Mouse (Mus musculus): Measurements from ENCODE around the gene Hist1h3g.

Gene Hist1h3g

DNA sequence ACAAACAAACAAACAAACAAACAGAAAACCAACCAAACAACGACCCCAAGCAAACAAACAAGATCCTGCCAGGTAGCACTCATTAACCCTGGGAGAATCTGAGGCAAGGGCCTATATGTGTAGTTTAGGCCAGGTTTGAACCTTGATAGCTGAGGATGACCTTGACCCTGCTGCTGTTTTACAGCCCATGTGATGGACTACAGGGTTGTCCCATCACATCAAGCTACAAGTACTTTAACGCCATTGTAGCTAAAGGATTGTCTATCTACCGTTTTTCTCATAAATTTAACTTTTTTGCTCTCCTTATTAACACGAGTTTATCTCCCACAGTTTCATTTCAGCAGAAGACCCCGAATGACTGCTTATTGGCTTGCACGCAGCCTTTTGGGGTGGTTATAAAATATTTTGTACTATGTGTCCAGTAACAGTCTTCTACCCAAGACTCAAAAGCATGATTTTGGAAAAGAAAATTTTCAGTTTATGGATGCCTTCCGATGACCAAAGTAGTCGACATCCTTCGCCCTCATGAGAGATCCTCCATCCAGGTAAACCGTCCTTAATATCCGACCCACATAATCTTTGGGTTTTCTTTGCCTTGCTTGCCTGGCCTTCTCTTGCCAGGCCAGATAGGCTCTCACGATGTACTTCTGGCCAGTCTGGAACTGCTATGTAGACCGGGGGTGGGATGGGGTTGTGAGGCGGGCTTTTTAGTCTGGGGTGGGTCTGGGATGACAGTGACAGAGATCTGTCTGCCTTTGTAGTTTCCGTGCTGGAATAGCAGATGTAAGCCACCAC, 19.2 kb upstream of the Hist1h3g start:
- DNase-seq (ENCODE audit: low spot score), result no peak

DNA sequence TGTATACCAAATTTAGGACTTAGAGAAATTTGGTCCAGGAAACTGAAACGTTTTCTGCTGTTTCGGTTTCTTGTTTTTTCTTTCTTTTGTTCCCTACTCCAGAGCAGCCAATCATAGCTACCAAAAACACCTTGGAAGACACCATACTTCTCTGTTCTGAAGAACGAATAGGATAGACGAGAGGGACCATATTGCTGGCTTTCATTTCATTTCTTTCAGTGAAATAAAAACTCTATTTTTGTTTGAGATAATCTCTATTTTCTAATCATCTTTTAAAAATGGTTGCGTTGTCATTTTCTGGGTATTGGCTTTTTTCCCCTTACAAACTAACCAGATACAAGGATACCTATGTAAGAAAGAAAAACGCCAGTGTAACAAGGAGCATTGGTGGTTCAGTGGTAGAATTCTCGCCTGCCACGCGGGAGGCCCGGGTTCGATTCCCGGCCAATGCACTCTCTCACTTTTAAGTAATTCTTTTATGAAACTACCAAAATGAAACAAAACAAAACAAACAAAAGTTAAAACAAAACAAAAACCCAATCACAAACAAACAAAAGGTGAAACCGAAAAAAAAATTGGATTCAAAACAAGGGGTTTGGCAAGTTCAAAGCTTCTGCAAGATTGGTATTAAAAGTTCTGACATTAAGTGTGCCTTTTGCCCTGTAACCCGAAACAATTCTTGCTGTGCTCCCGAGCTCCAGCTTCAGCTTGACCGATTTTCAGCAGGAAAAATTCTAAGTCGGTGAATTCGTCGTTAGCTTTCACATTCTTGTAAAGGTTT, 18.2 kb upstream of the Hist1h3g start:
- DNase-seq (ENCODE audit: low spot score), result peak; percentile 53

DNA sequence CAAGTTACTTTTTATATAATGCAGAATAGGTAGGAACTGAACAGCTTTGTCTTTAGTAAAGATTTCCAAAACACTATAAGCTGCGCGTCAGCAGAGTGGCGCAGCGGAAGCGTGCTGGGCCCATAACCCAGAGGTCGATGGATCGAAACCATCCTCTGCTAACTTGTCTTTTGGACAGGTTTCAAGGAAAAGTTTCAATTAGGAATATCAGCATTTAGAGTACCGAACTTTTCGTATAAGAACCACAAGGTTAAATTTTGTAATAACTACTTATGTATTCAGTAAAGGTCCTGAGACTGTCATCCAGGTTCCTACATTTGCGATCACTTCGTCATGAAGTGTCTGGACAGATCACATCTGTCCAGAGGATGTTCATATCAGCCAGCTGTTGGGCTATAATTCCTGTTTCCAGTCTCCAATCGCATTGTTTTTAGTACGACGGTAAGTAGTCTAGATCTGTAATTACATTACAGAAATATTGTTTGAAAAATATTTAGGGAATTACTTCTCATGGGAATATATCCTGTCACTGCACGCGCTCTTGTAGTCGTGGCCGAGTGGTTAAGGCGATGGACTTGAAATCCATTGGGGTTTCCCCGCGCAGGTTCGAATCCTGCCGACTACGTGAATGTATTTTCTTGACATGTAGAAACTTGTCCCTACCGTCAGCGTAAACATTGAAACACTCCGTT, 17.5 kb upstream of the Hist1h3g start:
- DNase-seq (ENCODE audit: low spot score), result peak; percentile 78

DNA sequence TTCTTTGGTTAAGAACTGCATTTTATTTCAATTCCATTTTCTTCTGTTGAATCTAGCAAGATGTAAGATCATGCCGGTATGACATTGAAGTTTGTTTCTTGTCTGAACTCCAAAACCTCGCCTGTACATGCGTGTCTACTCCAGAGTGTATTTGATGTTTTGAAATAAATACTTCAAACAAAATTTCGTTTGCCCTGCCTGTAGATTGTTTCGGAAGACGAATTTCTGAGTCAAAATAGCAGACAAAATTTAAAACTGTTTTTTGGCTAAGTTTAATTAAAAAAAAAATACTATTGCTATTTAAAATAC, 17.0 kb upstream of the Hist1h3g start:
- no peak for DNase-seq (ENCODE audit: low spot score)

DNA sequence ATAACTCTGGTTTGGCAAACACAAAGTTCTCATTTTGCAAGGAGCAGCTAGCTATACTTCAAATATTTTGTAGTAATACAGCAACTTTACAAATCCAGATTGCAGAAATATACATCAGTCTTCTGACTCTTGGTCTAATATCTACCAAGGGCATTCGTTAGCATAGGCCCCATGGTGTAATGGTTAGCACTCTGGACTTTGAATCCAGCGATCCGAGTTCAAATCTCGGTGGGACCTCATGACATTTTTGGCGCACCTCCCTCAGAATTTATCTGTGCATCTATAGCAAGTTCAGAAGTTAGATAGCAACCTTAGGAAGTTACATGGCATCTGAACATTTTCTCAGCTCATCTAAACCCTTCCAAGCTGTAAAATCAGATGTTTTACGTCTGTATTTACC, 16.3 kb upstream of the Hist1h3g start:
- peak; percentile 65 for DNase-seq (ENCODE audit: low spot score)

DNA sequence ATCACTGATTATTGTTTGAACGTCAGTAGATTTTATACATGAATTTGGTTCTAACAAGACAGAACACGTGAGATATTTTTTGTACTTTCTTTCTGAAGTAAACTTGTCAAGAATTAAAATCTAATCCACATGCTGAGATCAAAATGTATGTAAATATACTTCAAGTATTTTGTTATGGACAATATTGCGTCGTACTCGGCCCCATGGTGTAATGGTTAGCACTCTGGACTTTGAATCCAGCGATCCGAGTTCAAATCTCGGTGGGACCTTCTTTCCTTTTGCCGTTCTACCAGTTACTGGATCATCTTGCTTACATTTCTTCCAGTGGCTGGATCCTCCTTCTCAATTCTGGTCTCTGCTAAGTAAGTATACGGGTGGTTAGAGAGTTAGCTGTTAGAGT, 15.8 kb upstream of the Hist1h3g start:
- peak; percentile 56 for DNase-seq (ENCODE audit: low spot score)

DNA sequence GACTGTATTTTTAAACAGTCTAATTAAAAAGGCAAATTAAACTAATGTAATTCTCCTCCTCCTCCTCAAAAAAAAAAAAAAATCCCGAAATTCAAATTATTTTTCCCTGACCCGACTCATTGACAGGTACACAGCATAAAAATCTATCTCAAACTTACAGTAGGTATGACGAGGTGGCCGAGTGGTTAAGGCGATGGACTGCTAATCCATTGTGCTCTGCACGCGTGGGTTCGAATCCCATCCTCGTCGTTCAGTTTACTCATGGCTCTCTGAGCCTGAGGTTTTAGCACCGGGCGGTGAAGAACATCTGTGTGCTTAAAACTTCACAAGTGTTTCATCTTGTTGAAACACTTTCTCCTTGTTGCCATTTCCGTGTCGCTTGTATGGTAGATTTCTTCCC, 13.5 kb upstream of the Hist1h3g start:
- peak; percentile 58 for DNase-seq (ENCODE audit: low spot score)

DNA sequence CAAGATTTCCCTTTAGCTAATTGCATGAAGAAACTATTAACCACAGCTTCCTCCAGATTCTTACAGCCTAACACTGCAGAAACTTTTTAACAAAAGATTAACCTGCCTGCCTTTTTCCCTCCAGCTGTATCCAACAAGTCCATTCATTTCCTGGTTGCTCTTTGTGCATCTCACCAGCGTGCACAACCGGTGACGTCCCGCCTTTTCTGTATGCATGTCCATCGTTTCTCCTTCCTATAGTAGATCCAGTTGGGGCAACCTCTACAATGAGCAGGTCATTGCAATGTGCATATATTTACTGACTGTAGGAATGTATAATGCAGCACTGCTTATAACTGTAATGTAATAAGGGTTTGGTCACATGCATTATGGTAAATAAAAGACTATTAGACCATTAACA, 11.2 kb upstream of the Hist1h3g start:
- no peak for DNase-seq (ENCODE audit: low spot score)

DNA sequence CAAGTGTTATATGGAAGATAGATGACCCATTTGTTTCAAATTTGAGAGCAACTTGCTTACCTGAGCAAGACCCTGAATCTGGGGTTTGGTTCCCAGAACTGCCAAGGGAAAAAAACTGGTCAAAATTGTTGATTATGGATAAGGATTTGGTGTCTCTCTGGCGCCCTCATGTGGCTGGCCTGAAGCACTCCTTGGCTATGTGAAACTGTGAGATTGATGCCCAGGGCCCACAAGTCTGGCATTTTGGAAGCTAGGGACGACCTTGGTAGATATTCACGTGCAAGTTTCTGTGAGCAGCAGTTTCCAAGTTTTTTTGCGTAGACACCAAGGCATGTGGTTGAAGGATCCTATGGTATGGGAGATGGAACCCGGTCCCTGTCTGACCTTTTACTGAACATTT, 10.6 kb upstream of the Hist1h3g start:
- peak; percentile 82 for DNase-seq (ENCODE audit: low spot score)

DNA sequence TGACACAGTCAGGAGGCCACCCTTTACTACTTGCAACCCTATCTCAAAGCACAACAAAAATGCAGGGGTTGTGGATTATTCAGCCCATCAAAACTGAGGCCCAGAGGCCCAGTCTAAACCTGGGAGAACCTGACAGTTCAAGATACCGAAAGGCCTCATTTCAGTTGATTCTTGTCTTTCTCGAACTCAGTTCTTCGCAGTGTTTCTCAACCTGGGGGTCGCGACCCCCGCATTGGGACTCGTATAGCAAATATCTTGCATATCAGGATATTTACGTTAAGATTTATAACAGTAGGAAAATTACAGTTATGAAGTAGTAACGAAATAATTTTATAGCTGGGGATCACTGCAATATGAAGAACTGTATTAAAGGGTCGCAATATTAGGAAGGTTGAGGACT, 9.3 kb upstream of the Hist1h3g start:
- DNase-seq (ENCODE audit: low spot score), result no peak

DNA sequence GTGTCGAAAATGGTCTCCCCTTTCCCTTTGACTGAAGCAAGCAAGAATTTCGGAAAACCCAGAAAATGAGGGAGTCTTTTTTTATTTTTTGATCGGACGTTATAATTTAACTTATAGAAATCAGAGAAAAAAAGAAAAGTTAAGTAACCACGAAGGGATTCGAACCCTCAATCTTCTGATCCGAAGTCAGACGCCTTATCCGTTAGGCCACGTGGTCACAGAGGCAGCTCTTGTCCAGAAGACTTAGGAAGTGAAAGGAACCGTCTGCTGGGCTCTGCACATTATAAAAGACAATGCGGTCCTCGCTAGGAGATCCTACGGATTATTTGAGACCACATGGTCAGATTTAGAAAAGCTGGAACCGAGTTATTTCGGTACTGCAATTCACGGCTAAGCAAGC, 8.9 kb upstream of the Hist1h3g start:
- peak; percentile 89 for DNase-seq (ENCODE audit: low spot score)

DNA sequence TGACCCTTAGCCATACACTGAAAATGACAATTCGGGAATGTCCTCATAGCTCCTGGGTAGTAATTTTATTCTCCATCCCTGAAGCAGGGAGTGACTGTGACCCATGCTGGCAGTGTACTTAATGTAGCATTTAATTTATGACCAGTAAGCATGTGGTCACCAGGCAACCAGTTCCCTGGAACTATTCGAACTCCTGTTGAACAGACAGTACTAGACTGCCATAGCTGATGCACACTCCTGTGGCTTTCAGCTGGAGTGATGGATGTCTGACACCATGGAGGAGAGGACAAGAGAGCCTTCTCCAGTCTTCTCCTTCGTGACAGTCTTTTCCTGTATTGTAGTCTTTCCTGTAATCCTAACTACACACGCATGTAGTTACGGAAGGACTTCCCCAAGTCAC, 6.2 kb upstream of the Hist1h3g start:
- DNase-seq (ENCODE audit: low spot score), result no peak

DNA sequence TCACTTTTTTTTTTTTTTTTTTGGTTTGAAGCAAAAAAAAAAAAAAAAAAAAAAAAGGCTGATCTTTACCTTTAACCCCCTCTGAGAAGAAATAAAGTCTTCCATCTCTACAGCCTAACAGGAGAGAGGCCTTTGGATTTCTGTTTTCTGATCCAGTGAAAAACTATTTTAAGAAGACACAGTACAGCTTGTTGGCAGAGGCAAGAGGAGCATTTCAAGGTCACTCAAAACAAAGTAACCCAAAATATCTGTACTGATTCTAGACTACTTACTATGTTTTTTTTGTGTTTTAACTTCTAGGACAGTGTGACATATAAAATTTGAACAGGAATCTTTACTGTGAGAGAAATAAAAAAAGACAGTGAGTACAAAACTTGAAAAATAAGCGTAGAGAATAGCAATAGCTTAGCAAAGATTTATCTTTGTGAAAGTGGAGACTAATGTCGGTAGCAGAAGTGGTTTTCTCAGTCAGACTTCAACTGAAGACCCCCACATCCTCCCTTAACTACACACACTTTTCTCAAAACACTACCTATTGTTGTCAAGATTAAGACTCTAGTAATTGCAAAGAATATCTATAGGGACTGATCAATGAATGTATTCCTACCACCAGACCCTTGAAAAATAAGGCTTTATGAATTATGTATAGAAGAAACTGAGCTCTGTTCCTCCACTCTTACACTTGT, 5.6 kb upstream of the Hist1h3g start:
- no peak for DNase-seq (ENCODE audit: low spot score)

DNA sequence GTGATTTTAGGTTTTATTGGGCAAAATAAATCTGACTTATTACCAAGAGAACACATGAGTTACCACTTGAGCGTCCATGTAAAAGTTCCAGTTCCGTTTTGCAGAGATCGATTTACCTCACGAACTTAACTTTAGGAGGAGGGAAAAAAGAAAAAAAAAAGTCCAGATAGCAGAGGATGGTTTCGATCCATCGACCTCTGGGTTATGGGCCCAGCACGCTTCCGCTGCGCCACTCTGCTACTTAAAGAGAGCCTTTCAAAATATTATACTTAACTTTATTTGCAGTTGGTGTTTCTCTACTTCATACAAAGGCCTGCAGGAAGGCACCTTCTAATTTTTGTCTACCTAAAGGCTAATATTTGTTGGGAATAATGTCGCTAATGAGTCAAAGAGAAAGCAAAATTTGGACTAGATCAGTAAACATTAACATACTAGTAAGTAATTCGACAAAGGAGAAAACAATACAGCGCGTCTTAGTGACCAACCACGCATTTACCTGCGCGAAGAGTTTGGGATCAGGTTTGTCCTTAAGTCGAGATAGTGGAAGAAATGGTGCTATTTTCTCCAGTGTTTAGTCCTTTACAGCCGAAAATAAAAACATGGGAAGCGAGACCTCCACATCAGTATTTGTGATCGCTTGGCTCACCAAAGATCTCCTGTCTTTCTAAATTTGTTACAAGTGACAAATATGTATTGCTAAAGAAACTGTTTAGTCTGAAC, 4.9 kb upstream of the Hist1h3g start:
- DNase-seq (ENCODE audit: low spot score), result peak; percentile 52

DNA sequence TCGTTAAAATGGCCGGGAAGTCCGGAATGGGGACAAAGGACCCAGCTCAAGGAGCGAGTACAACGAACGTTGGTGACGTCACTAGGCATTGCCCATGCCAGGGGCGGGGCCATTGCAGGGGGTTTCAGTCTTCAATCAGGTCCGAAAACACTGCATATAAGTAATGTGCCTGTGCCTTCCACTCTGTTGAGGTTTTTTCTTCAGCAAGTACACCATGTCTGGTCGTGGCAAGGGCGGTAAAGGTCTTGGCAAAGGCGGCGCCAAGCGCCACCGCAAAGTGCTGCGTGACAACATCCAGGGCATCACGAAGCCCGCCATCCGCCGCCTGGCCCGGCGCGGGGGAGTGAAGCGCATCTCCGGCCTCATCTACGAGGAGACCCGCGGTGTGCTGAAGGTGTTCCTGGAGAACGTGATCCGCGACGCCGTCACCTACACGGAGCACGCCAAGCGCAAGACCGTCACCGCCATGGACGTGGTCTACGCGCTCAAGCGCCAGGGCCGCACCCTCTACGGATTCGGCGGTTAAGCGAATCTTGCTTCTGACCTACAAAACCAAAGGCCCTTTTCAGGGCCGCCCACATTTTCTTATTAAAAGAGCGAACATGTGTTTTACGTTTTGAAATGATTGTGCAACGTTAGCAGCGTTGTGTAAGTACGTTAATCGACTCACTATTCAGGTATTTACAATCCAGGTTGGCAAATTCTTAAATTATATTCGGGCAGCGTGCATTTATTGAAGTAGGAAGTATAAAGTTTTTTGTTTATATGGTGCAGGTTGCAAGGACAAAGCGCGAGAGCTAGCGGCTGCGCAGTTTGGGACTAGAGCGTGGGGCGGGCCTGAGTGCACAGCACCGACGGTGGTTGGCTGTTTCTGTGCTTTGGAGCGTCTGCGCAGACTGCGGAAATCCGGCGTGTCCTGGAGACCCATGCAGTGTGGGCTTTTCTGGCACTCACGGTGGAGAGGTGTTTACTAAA, 4.0 kb upstream of the Hist1h3g start, which contains the start of gene Hist1h4h:
TSS of gene Hist1h4h (plus strand) at position 150 of the 975 bp plus-strand sequence.
- peak; percentile 92 for DNase-seq (ENCODE audit: low spot score)

DNA sequence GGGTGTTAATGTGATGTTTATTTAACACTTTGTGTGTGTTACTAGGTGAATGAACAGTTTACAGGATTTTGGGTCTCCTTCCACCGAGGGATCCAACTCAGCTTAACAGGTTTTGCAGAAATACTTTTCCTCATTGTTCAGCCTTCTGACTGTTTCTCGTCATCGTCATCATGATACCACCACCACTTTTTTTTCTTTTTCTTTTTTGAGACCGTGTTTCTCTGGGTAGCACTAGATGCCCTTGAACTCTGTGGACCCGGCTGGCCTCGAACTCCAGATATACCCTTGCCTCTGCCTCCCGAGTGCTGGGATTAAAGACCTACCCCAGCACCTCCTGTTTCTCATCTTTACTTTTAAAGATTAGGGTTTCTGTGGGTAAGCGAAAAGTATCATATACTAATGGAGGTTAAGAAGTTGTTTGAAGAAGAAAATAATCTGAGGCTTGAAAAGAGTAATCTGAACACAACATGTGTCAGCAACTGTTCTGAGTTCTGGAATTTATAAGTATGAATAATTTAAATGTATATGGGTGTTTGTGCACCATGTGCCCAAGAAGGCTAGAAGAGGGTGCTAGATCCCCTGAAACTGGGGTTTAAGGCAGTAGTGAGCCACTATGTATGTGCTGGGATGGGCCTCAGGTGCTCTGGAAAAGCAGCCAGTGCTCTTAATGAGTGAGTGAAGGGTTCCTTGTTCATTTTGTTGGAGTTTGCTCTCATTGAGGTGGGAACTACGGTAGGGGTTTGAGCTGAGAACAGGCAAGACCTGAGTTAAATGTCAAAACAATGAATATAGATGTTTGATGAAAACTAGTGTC, 2.8 kb upstream of the Hist1h3g start:
- no peak for DNase-seq (ENCODE audit: low spot score)

DNA sequence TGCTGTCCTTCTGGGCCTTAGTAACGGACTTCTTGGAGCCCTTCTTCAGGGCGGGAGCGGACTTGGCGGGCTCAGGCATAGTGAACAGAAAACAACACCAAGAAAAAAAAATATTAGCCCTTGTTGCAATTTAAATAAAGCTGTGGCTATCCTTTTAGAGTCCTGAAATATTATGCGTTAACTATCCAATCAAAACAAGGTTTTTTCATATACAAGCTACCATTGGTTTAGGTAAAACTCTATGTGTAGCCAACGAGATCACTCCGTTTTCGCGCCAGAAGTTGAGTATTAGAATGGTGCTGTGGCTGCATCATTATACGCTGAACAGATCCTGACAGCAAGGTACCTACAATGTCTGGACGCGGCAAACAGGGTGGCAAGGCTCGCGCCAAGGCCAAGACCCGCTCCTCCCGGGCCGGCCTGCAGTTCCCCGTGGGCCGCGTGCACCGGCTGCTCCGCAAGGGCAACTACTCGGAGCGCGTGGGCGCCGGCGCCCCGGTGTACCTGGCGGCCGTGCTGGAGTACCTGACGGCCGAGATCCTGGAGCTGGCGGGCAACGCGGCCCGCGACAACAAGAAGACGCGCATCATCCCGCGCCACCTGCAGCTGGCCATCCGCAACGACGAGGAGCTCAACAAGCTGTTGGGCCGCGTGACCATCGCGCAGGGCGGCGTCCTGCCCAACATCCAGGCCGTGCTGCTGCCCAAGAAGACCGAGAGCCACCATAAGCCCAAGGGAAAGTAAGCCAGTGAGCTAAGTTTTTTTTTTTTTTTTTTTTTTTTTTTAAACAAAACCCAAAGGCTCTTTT, 1.5 kb upstream of the Hist1h3g start, which contains the start of gene Hist1h2af:
TSS of gene Hist1h2af (plus strand) at position 347 of the 808 bp plus-strand sequence.
- peak; percentile 40 for DNase-seq (ENCODE audit: low spot score)

DNA sequence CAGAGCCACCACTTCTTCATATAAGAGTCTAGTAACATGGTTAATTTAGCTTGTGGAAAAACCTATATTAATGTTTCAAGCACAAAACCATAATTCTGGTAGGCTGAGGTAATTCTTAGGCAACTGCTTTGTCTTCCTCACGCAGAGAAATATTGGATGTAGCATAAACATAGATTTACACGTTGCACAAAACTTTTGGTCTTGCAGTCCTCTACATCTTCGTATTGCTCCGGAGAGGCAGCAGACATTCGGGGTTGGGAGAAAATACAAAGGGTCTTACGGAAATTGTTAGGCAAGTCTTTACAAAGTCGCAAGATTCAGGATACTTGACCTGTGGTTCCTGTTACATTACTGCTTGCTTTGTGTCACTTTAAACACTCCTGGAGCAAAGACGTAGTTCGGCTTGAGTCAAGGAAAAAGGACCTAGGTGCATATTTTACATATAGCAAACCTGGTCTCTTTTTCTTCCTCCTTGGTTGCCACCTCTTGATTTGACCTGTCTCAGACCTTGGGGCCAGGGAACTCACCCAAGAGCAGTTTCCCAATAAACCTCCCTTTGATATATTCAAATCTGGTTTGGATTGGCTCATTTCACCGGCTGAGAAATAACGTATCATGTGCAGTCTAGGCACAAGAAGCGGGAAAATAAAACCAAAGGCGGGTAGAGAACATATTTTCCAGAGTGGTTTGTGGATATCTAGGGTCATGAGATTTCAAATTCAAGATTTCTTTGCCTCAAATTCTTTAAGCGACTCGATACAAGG, 672 bp upstream of the Hist1h3g start:
- no peak for DNase-seq (ENCODE audit: low spot score)
